8 mouse cellular contexts compared by ENCODE assay signal in the genomic region with DNA sequence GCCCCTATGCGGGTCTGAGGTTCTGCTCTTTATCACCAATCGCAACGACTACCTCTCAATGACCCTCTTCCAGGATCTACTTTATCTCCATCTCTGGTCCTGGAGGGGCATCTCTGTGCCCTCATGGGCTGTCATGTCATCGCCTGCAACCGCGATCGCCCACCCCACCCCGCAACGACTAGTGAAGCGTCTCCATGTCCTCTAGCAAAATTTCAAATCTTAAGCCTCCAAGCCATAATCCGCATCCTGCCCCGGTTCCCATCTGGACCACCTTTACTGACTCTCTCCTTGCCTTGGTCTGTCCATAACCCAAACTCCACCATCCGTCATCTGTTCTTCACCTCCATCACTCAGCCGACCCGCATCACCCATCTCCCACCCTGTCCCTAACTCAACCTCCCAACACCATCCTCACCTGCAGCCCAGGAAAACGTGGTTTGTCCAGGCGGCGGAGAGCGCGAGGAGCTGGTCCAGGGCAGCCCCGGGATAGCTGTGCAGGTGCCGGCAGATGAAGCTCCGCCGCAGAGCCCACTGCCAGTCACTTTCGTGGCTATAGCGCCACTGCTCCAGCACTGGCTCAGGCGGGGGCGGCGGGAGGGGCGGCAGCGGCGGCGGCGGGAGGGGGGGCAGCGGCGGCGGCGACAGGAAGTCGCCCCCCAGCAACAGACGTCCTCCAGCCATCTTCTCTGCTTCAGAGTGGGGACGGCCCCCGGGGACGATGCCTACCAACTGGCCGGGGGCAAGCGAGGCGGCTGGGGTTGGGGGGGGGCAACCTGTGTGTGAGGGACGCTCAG. TPM values are rescaled to one million over a fixed set of nuclear protein-coding genes. Genes with fewer than 3 reads are reported as not detected.
DNase-seq lines count a peak whose midpoint lies in the region; ATAC-seq and TF ChIP-seq lines count a peak whose summit lies in the region.

A gene (minus strand): TSS at position 579 of the 794 bp plus-strand sequence.

- peak within 1 kb of the TSS; percentile 74 for H3K9ac ChIP-seq in intestine, embryonic 16.5 days (ENCODE audit: low read depth, low read length)
- peak within 1 kb of the TSS; percentile 68 for H3K9ac ChIP-seq in neural tube, embryonic 11.5 days (ENCODE audit: low read length)

- H3K27ac ChIP-seq in intestine, embryonic 16.5 days (ENCODE audit: low read length), result peak within 1 kb of the TSS; percentile 48
- peak within 1 kb of the TSS; percentile 70 for H3K27ac ChIP-seq in neural tube, embryonic 11.5 days (ENCODE audit: low read depth, low read length)
- H3K27ac ChIP-seq in thymus, adult 2 months (ENCODE audit: control insufficient read depth, insufficient read depth, low read length), result peak within 1 kb of the TSS; percentile 96

- 18% methylated on average over 34 of the region's 47 CpGs for WGBS in intestine, embryonic 16.5 days
- WGBS in neural tube, embryonic 11.5 days, result 19% methylated on average over 26 of the region's 47 CpGs
- 6% methylated on average over 32 of the region's 47 CpGs for WGBS in thymus, adult 2 months

- no peaks in the 10 kb centered on the region for H3K4me1 ChIP-seq in intestine, embryonic 16.5 days (ENCODE audit: control insufficient read depth, insufficient read depth, low read length)
- no peaks in the 10 kb centered on the region for H3K4me1 ChIP-seq in neural tube, embryonic 11.5 days (ENCODE audit: control insufficient read depth, insufficient read depth, low read length)
- H3K4me1 ChIP-seq in thymus, adult 2 months (replicated peaks; ENCODE audit: control insufficient read depth, insufficient read depth, low read length), result peaks cover 7% of the 10 kb centered on the region; the same call in 1 of the 2 replicates

- TF ChIP-seq POLR2A in thymus, adult 2 months (IDR thresholded peaks at IDR 0.05; ENCODE audit: control insufficient read depth, extremely low read depth, insufficient read depth, low read length, poor library complexity), result no peak

- ATAC-seq in intestine, embryonic 16.5 days, result peak; percentile 76
- ATAC-seq in neural tube, embryonic 11.5 days (ENCODE audit: insufficient read depth, low FRiP score, low TSS enrichment), result peak; percentile 75

- H3K4me3 ChIP-seq in intestine, embryonic 16.5 days (ENCODE audit: low read length), result peak within 1 kb of the TSS; percentile 61
- H3K4me3 ChIP-seq in neural tube, embryonic 11.5 days (ENCODE audit: low read depth, low read length), result peak within 1 kb of the TSS; percentile 52
- peak within 1 kb of the TSS; percentile 98 for H3K4me3 ChIP-seq in thymus, adult 2 months (ENCODE audit: control insufficient read depth, insufficient read depth, low read length)

- no peaks in the 10 kb centered on the region for H3K36me3 ChIP-seq in intestine, embryonic 16.5 days (ENCODE audit: control insufficient read depth, insufficient read depth, low read length)
- no peaks in the 10 kb centered on the region for H3K36me3 ChIP-seq in neural tube, embryonic 11.5 days (ENCODE audit: control insufficient read depth, insufficient read depth, low read length)
- no peaks in the 10 kb centered on the region for H3K36me3 ChIP-seq in thymus, adult 2 months (ENCODE audit: control insufficient read depth, insufficient read depth, low read length)

- no peak for TF ChIP-seq CTCF in thymus, adult 2 months (IDR thresholded peaks at IDR 0.05; ENCODE audit: borderline replicate concordance, control insufficient read depth, extremely low read depth, insufficient read depth, low read length, poor library complexity)

- no peaks in the 10 kb centered on the region for H3K9me3 ChIP-seq in intestine, embryonic 16.5 days (ENCODE audit: control insufficient read depth, low read length)
- H3K9me3 ChIP-seq in neural tube, embryonic 11.5 days (ENCODE audit: control insufficient read depth, low read length), result no peaks in the 10 kb centered on the region

- DNase-seq in ovary, postnatal 36 days (ENCODE audit: low spot score), result peak; percentile 20
- no peak for DNase-seq in ovary, postnatal 14 days (ENCODE audit: low spot score)
- DNase-seq in cerebellum, adult 9-10 months, result peak; percentile 42
- peak in 1 of 2 experiments; percentile 52 for DNase-seq in frontal cortex, adult 2 months (ENCODE audit: extremely low spot score in 1 of 2, low spot score in 1 of 2)
- DNase-seq in liver, result peak; percentile 53
- peak; percentile 33 for DNase-seq in neural tube, embryonic 11.5 days (ENCODE audit: low spot score)
- peak; percentile 29 for DNase-seq in thymus, adult 2 months

- no peaks in the 10 kb centered on the region for H3K27me3 ChIP-seq in intestine, embryonic 16.5 days (replicated peaks; ENCODE audit: control insufficient read depth, insufficient read depth, low read length)
- no peaks in the 10 kb centered on the region for H3K27me3 ChIP-seq in neural tube, embryonic 11.5 days (ENCODE audit: control insufficient read depth, insufficient read depth, low read length)
- no peaks in the 10 kb centered on the region for H3K27me3 ChIP-seq in thymus, adult 2 months (ENCODE audit: control insufficient read depth, insufficient read depth, low read length)

- peak within 1 kb of the TSS; percentile 60 for H3K4me2 ChIP-seq in intestine, embryonic 16.5 days (ENCODE audit: low read depth, low read length)
- peak within 1 kb of the TSS; percentile 51 for H3K4me2 ChIP-seq in neural tube, embryonic 11.5 days (ENCODE audit: low read depth)

RNA-seq across cellular contexts. Expression of the gene that starts here (rescaled TPM):
- 17.9 and 19.8 TPM in 2 replicates for polyA plus RNA-seq in frontal cortex, adult 2 months (2012; rRNA removed)
- polyA plus RNA-seq in intestine, embryonic 16.5 days (2015; fragmentation: Nextera tagmentation; extraction: Ambion mirVana), result 1.4 and 1.5 TPM in 2 replicates
- polyA plus RNA-seq in neural tube, embryonic 11.5 days (2014; fragmentation: Nextera tagmentation; extraction: Ambion mirVana), result 7.1 and 7.8 TPM in 2 replicates
- polyA plus RNA-seq in thymus, adult 2 months (2012; rRNA removed), result 1.2 and 1.7 TPM in 2 replicates
